Mouse (Mus musculus): ENCODE results near the gene Tkfc.

DNA sequence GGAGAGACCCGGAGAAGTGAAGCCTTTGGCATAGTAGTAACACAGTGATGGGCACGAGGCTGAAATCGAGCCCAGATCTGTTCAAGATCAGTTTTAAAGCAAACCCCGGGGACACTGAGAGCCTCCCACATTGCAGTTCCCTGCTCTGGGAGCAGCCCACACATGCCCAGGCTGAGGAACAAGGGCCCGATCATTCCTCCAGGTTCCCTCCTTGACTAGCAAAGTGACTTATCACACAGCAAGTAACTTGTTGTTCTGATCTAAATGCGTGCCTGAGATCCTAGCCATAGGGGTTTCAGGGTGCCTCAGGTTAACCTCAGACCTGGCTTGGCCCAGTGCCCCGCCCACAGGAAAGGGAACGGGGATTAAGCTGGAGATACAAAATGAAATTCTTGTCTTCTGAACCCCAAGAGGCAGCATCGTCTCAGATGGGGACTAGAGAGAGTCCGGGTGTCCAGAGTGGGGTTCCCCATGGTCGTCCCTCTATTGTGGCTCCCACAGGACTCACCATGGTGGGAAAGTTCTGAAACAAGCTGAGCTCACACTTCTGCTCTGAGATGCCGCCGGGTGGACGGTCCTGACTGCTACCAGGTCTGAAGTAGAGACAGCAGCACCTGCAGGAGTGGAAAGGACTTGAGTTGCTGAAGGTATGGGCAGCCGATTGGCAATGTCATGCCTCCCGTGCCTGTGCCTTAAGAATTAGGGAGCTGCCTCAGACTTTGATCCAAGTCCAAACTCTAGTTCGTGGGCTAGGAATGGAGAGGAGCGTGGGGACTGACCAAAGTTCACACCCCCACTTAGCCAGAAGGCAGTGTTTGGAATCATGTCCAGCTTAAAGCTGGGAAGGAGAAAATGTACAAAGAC is 1.6 kb downstream of the Tkfc start:
- TF ChIP-seq EP300 (IDR thresholded peaks at IDR 0.05) (no peak), CTCF (IDR thresholded peaks at IDR 0.05) (no peak)
